Mouse (Mus musculus): ENCODE results near the gene Igsf8.

Gene Igsf8

GRCm38 (mm10) chr1:172302851-172303250, 41.4 kb downstream of the Igsf8 start:
- no peak for DNase-seq (ENCODE audit: low read depth)

- DNase-seq (ENCODE audit: low read depth) = no peak
These were observed 43.0 kb downstream of the Igsf8 start for GRCm38 (mm10) chr1:172304443-172304842.

DNA sequence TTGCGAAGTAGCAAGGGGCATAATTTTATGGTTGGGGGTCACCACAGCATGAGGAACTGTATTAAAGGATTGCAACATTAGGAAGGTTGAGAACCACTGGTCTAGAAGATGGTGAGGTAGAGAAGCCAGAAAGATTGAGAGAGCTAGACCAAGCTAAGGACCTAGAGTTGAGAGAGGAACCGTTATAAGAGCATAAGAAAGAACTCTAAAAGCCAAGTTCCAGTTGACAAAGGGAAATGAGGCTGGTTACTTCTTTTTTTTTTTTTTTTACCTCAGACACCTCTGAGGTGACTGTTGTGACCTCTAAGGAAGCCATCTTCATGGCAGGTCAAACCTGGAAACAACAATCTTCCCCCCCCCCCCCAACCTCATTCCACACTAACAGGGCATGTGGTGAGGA, 43.7 kb downstream of the Igsf8 start:
- no peak for DNase-seq (ENCODE audit: low read depth)

DNA sequence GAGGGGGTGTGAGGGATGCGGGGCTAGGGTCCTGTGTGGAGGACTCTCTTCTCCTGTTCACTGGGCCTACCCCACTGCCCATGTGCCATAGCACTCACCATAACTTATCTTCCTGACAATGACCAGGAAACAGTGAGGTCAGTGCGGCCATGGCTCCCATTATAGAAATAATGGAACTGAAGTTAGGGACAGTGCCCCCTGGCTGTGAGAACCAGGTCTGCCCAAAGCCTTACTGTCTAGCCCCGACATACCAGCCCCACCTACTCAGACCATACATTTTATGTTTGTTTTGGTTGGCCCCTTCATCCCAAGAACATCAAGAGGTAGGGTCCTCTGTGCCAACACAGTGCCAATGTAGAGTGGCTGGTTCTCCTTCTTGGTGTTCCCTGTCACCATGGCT, 44.2 kb downstream of the Igsf8 start:
- peak; percentile 56 for DNase-seq (ENCODE audit: low read depth)

- DNase-seq (ENCODE audit: low read depth) = peak; percentile 76
These were observed 44.8 kb downstream of the Igsf8 start for GRCm38 (mm10) chr1:172306196-172306595.

- DNase-seq (ENCODE audit: low read depth) = no peak
These were observed 45.4 kb downstream of the Igsf8 start for GRCm38 (mm10) chr1:172306885-172307284.

DNA sequence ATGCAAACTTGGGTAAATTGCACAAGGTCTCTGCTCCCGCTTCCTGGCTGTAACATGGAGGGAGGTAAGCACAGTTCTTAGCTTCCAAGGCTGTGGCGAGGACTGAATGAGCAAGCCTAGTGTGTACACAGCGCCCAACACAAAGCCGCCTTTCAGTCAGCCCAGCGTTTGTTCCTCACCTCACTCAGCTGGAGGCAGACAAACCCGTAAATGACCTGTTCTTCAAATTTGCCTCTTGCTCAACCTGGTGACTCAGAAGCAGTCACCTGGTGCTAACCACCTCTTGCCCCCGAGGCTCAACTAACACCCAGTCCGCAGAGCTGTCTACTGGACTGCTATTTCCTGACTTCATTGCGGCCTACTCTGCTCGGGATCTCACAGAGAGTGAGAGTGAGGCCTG, 46.5 kb downstream of the Igsf8 start:
- DNase-seq (ENCODE audit: low read depth) = no peak

- DNase-seq (ENCODE audit: low read depth) = no peak
These were observed 47.0 kb downstream of the Igsf8 start for GRCm38 (mm10) chr1:172308409-172308808.

GRCm38 (mm10) chr1:172309699-172310398, 48.4 kb downstream of the Igsf8 start:
- DNase-seq (ENCODE audit: low read depth) = peak; percentile 97

GRCm38 (mm10) chr1:172311248-172311906, 49.9 kb downstream of the Igsf8 start:
- DNase-seq (ENCODE audit: low read depth) = peak; percentile 88

DNA sequence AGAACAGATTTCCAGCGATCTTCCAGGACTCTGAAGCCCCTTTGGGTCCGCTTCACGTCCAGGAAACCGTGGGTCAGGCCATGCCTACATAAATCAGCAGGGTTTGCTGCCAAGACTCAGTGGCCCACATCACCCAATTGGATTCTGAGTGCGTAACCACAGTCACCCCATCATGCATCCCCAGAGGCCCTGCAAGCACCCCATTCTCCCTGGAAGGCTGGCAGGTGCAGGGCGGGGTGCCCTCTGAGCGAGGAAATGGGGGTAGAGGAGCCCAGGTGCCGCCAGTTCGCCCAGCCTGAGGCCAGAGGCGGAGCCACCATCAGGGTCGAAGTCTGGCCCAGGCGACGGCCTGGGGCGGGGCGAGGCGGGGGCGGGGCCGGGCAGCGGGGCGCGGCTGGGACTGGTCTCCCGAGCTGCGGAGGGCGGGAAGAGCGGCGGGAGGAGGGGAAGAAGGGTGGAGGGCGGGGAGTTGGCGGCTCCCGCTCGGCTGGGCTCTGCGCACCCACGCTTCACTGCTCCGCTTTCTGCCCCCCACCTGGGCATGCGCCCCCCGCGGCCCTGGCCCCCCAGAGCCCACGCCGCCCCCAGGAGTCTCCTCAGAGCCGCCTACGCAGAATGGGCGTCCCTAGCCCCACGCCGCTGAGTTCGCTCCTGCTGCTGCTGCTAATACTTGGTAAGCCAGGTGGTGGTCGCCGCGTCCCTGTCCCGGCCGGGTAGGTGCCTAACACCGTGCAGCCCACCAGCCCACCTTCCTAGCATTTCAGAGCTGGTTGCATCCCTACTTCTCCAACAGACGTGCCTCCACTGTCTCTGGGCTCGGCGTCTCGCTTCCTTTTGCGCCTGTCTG, 50.7 kb downstream of the Igsf8 start:
- DNase-seq (ENCODE audit: low read depth) = peak; percentile 92

DNA sequence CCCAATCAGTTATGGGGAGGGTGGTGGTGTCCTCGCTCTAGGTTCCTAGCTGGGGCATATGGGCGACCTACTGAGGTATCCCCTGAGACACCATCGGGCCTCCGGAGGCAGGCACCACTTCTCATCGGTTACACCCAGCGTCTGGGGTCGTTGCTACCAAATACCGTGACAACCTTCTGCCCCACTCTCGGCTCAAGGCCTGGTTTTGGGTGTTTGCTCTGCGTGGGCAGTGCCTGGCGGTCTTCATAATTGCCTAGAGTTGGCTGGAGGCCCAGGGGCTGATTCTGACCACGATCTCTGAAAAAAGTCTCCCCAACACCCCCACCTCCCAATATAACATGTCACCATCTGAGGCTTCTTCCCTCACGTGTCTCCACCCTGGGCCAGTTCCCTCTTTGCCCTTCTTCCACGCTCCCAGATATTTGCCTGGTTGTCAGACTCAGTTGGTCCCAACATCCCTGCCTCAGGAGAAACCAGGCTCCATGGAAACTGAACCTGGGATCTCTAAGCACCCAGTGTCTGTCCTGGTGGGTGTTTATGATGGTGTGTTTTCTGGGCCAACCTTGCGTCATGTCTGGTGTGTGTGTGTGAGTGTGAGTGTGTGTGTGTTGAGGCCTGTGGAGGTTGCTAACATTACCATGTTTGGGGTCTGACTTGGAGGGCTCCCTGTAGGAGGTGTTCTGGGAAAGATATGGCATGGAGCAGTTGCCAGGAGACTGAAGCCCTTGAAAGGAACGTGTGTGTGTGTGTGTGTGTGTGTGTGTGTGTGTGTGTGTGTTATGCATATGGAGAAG, 51.5 kb downstream of the Igsf8 start:
- DNase-seq (ENCODE audit: low read depth) = no peak

- DNase-seq (ENCODE audit: low read depth) = no peak
These were observed 52.4 kb downstream of the Igsf8 start for GRCm38 (mm10) chr1:172313613-172314411.

DNA sequence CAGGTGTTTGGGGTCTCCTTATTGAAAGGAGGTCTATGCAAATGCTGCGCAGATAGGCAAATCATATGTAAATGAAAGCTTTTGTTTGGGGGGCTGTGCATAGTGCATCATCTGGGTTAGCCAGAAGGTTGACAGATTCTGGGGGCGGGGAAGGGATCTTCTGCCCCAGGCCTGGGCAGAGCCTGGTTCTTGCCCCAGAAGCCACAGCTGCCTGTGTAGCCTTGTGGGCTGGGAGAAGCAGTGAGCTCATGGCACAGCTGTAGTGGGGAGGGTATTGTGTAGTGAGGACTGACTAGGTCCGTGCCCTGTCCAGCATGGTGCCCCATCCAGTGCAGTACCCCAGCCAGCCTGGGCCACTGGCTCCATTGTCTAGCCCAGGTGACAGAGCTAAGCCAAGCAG, 53.5 kb downstream of the Igsf8 start:
- DNase-seq (ENCODE audit: low read depth) = no peak

GRCm38 (mm10) chr1:172317431-172317830, 56.0 kb downstream of the Igsf8 start:
- DNase-seq (ENCODE audit: low read depth) = no peak

GRCm38 (mm10) chr1:172317946-172318345, 56.5 kb downstream of the Igsf8 start:
- no peak for DNase-seq (ENCODE audit: low read depth)

- no peak for DNase-seq (ENCODE audit: low read depth)
These were observed 57.1 kb downstream of the Igsf8 start for GRCm38 (mm10) chr1:172318424-172319035.

DNA sequence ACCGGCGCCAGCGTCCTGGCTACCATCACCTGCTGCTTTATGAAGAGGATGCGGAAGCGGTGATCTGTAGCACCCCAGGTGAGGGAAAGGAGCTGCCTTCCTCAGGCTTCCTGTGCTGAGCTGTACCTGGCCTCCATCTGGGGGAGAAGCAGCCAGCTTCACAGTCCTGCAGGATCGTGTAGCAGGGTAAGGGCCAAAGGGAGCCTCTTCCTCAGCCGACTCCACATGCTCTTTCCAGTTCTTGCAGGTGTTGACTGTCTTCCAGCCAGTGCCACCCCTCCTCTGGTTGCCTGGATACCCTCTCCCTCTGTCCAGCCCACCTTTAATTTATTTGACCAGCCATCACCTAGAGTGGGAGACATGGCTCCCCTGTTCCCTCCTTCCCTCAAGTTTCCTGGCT, 57.9 kb downstream of the Igsf8 start:
- DNase-seq (ENCODE audit: low read depth) = no peak

DNA sequence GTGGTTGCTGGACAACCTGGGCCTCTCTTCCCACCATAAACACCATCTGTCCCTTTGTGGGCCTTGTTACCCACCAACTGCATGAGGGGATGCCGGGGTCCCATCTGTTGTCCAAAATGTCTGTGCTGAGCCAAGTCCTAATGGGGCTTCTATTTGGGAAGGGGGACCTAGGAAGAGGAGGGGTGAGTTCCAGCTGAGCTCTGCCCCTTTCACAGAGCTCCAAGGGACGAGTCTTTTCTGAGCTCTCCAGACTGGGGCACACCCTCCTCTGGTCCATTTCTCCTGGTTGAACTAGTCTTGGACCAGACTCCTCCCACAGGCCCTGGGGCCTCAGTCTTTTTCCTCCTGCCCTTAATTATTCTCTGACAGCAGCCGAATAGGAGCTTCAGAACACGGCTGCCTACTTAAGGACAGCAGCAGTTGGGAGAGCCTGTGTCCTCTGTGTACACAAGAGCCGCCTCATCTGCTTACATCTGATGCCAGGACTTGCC, 58.5 kb downstream of the Igsf8 start:
- no peak for DNase-seq (ENCODE audit: low read depth)

- no peak for DNase-seq (ENCODE audit: low read depth)
These were observed 61.3 kb downstream of the Igsf8 start for GRCm38 (mm10) chr1:172322725-172323124.

DNA sequence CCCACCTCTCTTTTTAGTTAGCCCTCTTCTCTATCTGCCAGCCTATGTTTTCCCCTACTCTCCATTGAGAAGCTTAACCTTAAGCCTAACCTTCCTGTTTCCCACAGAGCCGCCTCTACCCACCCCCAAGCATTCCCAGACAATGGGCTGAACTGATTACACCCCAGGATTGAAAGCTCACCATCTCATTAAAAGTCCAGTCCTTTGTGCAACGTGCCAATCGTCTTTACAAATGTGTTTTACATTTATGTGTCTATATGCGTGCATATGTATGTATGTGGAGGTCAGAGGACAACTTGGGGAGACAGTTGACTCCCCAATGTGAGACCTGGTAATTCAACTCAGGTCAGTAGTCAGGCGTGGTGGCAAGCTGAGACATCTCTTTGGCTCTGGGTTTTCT, 61.9 kb downstream of the Igsf8 start:
- no peak for DNase-seq (ENCODE audit: low read depth)

All from induced T-regulatory cell, adult 2 months (primary cell).